Mouse (Mus musculus) olfactory bulb, adult 2 months (tissue): ENCODE measurements around the gene 4933414I15Rik.

Experiments
- CTCF ChIP-seq: fragments of 200-500 bp; IDR thresholded peaks from 2 replicates; pipeline ENCODE4 v1.5.1; 2012; ENCODE audit warnings: low read depth, mild to moderate bottlenecking, low read length, moderate library complexity; ENCODE audit not compliant: insufficient read depth
- POLR2A ChIP-seq: fragments of 200-500 bp; IDR thresholded peaks from 2 replicates; pipeline ENCODE4 v1.6.1; 2012; ENCODE audit warnings: mild to moderate bottlenecking, low read depth, low read length, moderate library complexity; ENCODE audit not compliant: insufficient read depth

DNA sequence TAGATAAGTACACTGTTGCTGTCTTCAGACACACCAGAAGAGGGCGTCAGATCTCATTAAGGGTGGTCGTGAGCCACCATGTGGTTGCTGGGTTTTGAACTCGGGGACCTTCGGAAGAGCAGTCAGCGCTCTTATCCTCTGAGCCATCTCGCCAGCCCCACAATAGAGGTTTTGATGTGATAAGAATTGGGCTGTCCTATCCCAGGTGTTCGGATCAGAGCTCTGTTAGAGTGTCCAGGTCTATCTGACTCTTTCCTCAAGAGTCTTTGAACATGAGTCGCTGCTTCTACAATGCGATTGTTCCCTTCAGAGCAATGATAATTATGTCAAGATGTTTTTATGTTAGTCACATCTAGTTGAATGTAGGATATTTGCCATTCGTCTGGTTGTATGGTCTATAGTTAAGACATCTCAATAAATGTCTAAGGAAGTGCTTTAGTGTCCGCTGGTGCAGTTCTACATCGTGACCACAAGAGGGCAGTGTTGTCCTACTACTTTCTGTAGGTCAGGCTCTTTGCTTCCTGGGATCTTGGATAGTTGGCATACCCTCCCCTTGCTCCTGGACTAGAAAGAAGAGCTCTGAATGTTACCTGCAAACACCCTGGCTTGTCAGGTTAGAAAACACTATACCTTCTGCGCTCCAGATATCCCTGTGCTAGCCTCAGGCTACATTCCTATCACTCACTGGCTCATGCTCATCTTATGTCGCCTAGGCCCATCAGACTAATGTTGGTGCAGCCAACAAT is 3.8 kb downstream of the 4933414I15Rik start:
- TF ChIP-seq POLR2A (no peak), CTCF (no peak)
